Mouse (Mus musculus) neural tube, embryonic 14.5 days (tissue): Measurements from ENCODE around the gene Clptm1l. TPM values are rescaled to one million over a fixed set of nuclear protein-coding genes. Genes with fewer than 3 reads are reported as not detected.

ENCODE experiments used
- ATAC-seq: fragments of 200-750 bp; cut with Nextera tagmentation; 2 replicates; pipeline ENCODE4 v1.8.0; 2017; ENCODE audit warnings: low read depth, mild to moderate bottlenecking, moderate TSS enrichment, moderate library complexity
- H3K27ac ChIP-seq: fragments of 300-500 bp; sonication (generic); 2 replicates; pipeline ENCODE4 v1.5.1; 2014; ENCODE audit warnings: low read depth, mild to moderate bottlenecking, control low read depth, low read length, moderate library complexity, mixed read lengths
- H3K27me3 ChIP-seq: fragments of 300-500 bp; sonication (generic); 2 replicates; pipeline ENCODE4 v1.6.1; 2014; ENCODE audit warnings: low read length; ENCODE audit not compliant: control insufficient read depth, insufficient read depth
- H3K36me3 ChIP-seq: fragments of 300-500 bp; sonication (generic); 2 replicates; pipeline ENCODE4 v1.6.1; 2014; ENCODE audit warnings: low read length, mixed read lengths; ENCODE audit not compliant: control insufficient read depth, insufficient read depth
- H3K4me1 ChIP-seq: fragments of 300-500 bp; sonication (generic); 2 replicates; pipeline ENCODE4 v1.6.1; 2014; ENCODE audit warnings: low read length; ENCODE audit not compliant: control insufficient read depth, insufficient read depth
- H3K4me2 ChIP-seq: fragments of 300-500 bp; sonication (generic); 2 replicates; pipeline ENCODE4 v1.6.1; 2014; ENCODE audit warnings: mild to moderate bottlenecking, low read depth, low read length, control low read depth
- H3K4me3 ChIP-seq: fragments of 300-500 bp; sonication (generic); 2 replicates; pipeline ENCODE4 v1.5.1; 2014; ENCODE audit warnings: low read depth, low read length, control low read depth, mixed read lengths
- H3K9ac ChIP-seq: fragments of 300-500 bp; sonication (generic); replicated peaks from 2 replicates; pipeline ENCODE4 v1.6.1; 2014; ENCODE audit warnings: low read depth, mild to moderate bottlenecking, control low read depth, low read length, mixed read lengths
- H3K9me3 ChIP-seq: fragments of 300-500 bp; sonication (generic); 2 replicates; pipeline ENCODE4 v1.6.1; 2016; ENCODE audit warnings: low read length; ENCODE audit not compliant: control insufficient read depth
- WGBS: fragments of 180-500 bp; shearing (Covaris S2); extraction: QIAGEN DNeasy Blood & Tissue Kit; methylation state at CpG from one replicate; pipeline ENCODE4 v1.1.7; 2014; 5-methylcytosine and 5-hydroxymethylcytosine counted together
- polyA plus RNA-seq: library from polyadenylated mRNA; unstranded; fragments of >200 nt; fragmentation: Nextera tagmentation; extraction: Ambion mirVana; gene quantifications from 2 replicates; pipeline ENCODE4 v1.2.1, GENCODE M21; 2014

Gene Clptm1l
- polyA plus RNA-seq, 1 experiment from 2014 or later = 141 TPM

DNA sequence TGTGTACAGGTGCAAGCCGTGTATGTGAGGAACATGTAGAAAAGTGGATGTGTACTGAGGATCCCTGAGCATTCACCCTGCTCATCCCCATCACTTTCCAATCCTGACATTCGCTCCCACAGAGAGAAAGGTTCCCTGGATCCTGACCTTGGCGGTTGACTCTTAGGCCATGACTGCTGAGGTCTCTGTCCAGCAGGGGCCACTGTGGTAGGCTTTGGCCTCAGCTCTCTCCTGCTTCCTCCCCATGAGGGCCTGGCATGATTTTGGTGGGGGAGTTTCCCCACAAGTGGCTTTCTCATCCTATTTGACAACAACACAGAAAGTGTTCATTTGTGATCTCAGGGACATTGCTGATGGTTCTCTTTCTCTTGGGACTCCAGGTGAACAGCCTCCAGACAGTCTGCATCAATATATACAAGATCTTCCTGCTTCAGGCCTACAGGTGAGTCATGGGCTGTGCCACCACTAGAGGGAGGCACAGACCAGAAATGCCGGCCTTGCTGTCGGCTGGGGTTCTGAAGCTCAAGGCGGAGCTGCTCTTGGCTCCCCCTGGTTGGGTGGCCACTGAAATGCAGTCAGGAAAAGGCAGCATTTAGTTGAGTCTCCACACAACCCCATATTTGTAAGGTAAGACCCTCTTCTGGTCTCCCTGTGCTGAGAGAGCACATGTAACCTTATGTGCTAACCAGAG lies 42.7 kb downstream of the Clptm1l start:
- no peak overlapping the region for H3K4me3 ChIP-seq
- 40% methylated on average over 6 of the region's 6 CpGs for WGBS
- no peak overlapping the region for H3K4me2 ChIP-seq
- no peaks in the 10 kb centered on the region for H3K36me3 ChIP-seq
- H3K27me3 ChIP-seq = no peaks in the 10 kb centered on the region
- no peak overlapping the region for H3K9ac ChIP-seq
- H3K27ac ChIP-seq = no peak overlapping the region
- H3K4me1 ChIP-seq = no peaks in the 10 kb centered on the region
- no peaks in the 10 kb centered on the region for H3K9me3 ChIP-seq
- ATAC-seq = peak; percentile 75

DNA sequence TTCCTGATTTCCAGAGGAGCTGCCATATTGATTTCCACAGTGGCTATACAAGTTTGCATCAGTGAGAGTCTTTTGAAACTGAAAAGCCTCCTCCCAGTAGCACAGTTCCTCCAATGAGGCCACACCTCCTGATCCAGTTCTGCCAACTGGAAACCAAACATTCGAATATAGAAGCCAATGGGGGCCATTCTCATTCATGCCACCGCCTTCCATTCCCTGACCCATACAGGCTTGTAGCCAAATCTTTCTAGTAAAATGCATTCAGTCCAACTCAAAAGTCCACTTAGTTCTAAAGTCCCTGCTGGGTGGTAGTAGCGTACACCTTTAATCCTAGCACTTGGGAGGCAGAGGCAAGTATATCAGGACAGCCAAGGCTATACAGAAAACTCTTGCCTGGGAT lies 49.5 kb downstream of the Clptm1l start:
- no peak for ATAC-seq
- Histone ChIP-seq H3K36me3 (no peaks in the 10 kb centered on the region), H3K9me3 (no peaks in the 10 kb centered on the region), H3K4me2 (no peak overlapping the region), H3K27ac (no peak overlapping the region), H3K27me3 (no peaks in the 10 kb centered on the region), H3K9ac (no peak overlapping the region), H3K4me3 (no peak overlapping the region), H3K4me1 (no peaks in the 10 kb centered on the region)
- 85% methylated on average over 3 of the region's 3 CpGs for WGBS

GRCm38 (mm10) chr13:73654976-73655375 lies 51.2 kb downstream of the Clptm1l start:
- H3K9me3 ChIP-seq = no peaks in the 10 kb centered on the region
- H3K27ac ChIP-seq = no peak overlapping the region
- no peak overlapping the region for H3K4me3 ChIP-seq
- H3K36me3 ChIP-seq = no peaks in the 10 kb centered on the region
- no peak for ATAC-seq
- no peaks in the 10 kb centered on the region for H3K27me3 ChIP-seq
- WGBS = 81% methylated on average over 3 of the region's 3 CpGs
- H3K4me1 ChIP-seq = no peaks in the 10 kb centered on the region
- no peak overlapping the region for H3K4me2 ChIP-seq
- no peak overlapping the region for H3K9ac ChIP-seq

DNA sequence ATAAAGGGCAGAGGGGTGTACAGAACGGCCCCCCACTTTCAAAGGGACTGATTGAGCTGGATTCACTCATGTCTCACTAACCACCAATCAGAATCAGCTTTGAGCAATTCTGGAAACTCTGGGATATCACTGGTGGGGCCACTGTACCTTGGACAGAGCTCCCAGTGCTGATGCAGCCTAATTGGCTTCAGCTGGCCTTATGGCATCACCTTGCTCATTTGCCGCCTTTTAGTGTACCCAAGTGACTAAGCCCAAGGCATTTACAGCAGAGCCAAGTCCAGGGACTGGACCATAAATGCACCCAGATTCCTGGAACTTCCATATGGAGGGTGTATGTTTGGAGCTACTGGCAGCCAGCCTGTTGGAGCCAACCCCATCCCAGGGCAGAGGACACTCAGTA lies 55.1 kb downstream of the Clptm1l start:
- no peaks in the 10 kb centered on the region for H3K9me3 ChIP-seq
- H3K4me2 ChIP-seq = no peak overlapping the region
- H3K9ac ChIP-seq = no peak overlapping the region
- H3K4me1 ChIP-seq = no peaks in the 10 kb centered on the region
- no peak for ATAC-seq
- H3K27me3 ChIP-seq = no peaks in the 10 kb centered on the region
- 45% methylated on average over 2 of the region's 2 CpGs for WGBS
- H3K4me3 ChIP-seq = no peak overlapping the region
- no peak overlapping the region for H3K27ac ChIP-seq
- no peaks in the 10 kb centered on the region for H3K36me3 ChIP-seq

DNA sequence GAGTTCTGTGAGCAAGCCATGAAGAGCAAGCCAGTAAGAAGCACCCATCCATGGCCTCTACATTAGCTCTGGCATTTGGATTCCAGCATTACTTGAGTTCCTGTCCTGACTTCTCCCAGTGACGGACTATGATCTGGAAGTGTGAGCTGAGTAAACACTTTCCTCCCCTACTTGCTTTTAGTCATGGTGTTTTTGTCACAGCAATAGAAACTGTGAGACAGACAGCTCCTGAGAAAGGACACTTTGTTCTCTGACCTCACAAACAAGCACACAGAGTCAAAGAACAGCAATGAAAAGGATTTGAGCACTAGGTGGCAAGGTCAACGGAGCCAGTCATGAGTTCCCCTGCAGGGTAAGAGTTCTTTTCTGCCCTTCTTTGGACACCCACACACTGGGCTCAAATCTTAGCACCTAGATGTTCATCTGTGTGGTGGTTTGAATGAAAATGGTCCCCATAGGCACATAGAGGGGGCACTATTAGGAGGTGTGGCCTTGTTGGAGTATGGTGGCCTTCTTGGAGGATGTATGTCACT lies 56.4 kb downstream of the Clptm1l start:
- WGBS = 64% methylated on average over 2 of the region's 2 CpGs
- H3K27me3 ChIP-seq = no peaks in the 10 kb centered on the region

More for the DNA sequence above, 56.4 kb downstream of the Clptm1l start:
- Histone ChIP-seq H3K4me3 (no peak overlapping the region), H3K27ac (no peak overlapping the region), H3K4me1 (no peaks in the 10 kb centered on the region), H3K9me3 (no peaks in the 10 kb centered on the region), H3K36me3 (no peaks in the 10 kb centered on the region), H3K9ac (no peak overlapping the region), H3K4me2 (no peak overlapping the region)
- ATAC-seq = no peak

Other genes starting within 250 kb of the Clptm1l start
- 74.9 and 80.1 TPM in 2 replicates for gene Lpcat1, start 136.8 kb upstream of the Clptm1l start, polyA plus RNA-seq
- gene Slc6a3, start 67.3 kb upstream of the Clptm1l start, polyA plus RNA-seq = 0.12 TPM in 1 of 2 replicates, not detected in the other
- gene Tert, start 22.9 kb downstream of the Clptm1l start, polyA plus RNA-seq = 6.6 and 7.0 TPM in 2 replicates
- not detected in 2 replicates for gene Slc6a18, start 74.0 kb downstream of the Clptm1l start, polyA plus RNA-seq
- gene Slc6a19, start 100.9 kb downstream of the Clptm1l start, polyA plus RNA-seq = 0.07 and 0.54 TPM in 2 replicates
- 5.9 and 12.4 TPM in 2 replicates for gene Slc12a7, start 129.1 kb downstream of the Clptm1l start, polyA plus RNA-seq
- gene Nkd2, start 243.6 kb downstream of the Clptm1l start, polyA plus RNA-seq = 10.1 and 10.3 TPM in 2 replicates